Mouse (Mus musculus) layer of hippocampus, adult 9-10 months (tissue): ENCODE measurements around the gene Prss22.

ENCODE experiments used
- DNase-seq: peaks from one replicate; pipeline ENCODE4 v3.0.0; 2022; ENCODE audit warnings: low spot score

The Prss22 gene

DNA sequence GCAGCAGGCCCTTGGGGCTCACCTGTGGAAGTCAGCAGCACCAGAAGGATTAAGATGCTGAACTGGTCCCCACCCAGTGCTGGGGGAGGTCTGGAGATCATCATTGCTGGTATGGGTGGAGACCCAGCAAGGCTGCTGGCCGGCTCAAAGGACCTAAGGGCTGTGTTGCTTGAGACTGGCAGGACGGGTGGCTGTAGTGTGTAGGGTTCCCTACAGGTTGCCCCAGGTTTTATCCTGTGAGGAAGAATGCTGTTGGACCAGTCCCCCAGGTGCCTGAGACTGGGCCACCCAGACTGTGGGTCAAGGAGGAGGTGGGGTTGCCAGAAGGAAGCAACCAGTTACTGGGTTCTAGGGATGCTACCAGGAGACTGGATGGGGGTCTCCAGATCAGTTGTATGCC, at the start of gene Prss22:
TSS of gene Prss22 (minus strand) at position 200 of the 400 bp plus-strand sequence.
- no peak for DNase-seq

GRCm38 (mm10) chr17:24046026-24046425, 48.1 kb upstream of the Prss22 start:
- no peak for DNase-seq

DNA sequence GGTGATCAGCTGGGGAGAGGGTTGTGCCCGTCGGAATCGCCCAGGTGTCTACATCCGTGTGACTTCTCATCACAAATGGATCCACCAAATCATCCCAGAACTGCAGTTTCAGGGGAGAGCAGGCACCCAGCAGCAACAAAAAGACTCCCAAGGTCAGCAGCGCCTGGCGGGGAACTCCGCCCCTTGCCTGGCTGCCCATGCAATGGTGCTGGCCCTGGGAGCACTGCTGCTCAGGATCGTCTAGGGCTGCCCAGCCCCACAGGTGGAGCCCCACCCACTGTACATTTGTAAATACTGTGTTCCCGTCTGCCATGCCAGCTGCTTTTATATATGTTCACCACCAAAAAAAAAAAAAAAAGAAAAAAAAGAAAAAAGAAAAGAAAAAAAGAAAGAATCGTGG, 47.7 kb upstream of the Prss22 start:
- no peak for DNase-seq

GRCm38 (mm10) chr17:24044482-24044881, 46.6 kb upstream of the Prss22 start:
- DNase-seq = no peak

DNA sequence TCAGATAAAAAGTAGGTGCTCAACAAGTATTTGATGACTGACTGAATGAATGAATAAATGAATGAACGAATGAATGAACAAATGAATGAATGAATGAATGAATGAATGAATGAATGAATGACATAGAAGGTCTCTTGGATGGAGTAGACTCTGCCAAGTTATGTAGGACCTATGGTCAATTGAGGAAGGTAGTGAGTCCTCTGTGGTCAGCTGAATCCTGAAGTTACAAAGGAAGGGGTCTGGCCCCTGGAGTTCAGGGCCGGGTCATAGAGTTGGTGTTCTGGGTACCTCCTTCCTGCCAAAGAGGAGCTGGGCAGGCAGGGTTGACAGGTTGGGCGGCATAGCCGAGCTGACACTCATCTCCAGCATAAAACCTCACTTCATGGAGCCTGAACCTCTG, 39.9 kb upstream of the Prss22 start, which contains the start of gene Prss27:
TSS of gene Prss27 (plus strand) at position 301 of the 400 bp plus-strand sequence.
- no peak for DNase-seq

- no peak for DNase-seq
Observed at GRCm38 (mm10) chr17:24037360-24037759, 39.5 kb upstream of the Prss22 start.

GRCm38 (mm10) chr17:24036954-24037353, 39.1 kb upstream of the Prss22 start:
- DNase-seq = no peak

DNA sequence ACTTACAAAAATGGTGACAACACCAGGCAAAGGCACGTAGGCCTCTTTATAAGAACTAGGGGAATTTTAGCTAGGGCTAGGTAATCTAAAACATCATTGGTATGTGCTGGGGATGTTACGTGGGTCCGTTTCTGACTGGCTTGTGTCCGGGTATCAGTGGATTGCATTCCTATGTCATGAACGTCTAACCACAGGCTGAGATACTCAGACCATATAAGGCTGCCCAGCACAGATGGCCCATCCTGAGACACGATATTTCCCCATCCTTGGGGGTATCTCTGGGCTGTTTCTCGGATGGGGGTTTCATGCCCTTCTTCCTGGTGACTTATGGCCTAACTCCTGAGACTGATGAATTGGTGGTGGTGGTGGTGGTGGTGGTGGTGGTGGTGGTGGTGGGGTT, 37.2 kb upstream of the Prss22 start:
- DNase-seq = no peak

- no peak for DNase-seq
Observed at GRCm38 (mm10) chr17:24030551-24030950, 32.7 kb upstream of the Prss22 start.

- no peak for DNase-seq
Observed at GRCm38 (mm10) chr17:24029477-24029876, 31.6 kb upstream of the Prss22 start.

- DNase-seq = no peak
Observed at GRCm38 (mm10) chr17:24021375-24022199, 23.7 kb upstream of the Prss22 start.

GRCm38 (mm10) chr17:24020696-24021095, 22.8 kb upstream of the Prss22 start:
- DNase-seq = no peak

- no peak for DNase-seq
Observed at GRCm38 (mm10) chr17:24015727-24016126, 17.8 kb upstream of the Prss22 start.

GRCm38 (mm10) chr17:24014433-24014965, 16.6 kb upstream of the Prss22 start:
- DNase-seq = no peak

DNA sequence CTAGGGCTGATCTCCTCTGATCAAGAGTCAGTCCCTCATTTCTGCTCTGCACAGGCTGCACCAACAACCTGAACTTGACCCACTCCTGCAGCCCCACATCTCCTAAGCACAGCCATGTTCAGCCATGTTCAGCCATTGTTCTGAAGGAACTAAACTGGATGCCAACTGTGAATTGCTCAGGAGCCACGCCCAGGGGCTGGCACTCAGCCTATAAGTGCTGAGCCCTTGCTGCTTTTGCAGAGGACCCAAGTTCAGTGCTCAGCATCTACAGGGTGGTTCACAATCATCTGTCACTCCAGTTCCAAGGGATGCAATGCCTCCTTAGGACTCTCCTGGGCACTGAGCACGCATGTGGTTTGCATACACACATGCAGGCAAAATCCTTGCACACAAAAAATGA, 15.0 kb upstream of the Prss22 start:
- no peak for DNase-seq

DNA sequence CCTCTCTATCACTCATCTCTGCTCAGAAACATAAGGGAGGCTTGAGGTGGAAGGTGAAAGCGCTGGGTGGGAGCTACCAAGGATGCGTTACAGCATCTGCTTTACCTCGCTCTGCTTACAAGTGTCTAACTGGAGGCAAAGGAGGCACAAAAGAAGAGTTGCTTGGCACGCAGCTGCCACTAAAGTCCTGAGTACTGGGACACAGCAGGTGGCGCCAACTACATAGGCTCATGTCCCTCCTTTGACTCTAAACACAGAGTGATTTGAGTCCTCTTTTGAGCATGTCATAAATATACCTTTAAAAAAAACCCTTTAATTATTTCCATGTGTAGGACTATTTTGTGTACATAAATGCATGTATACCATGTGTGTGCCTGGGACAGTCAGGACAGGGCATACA, 11.7 kb upstream of the Prss22 start:
- no peak for DNase-seq

GRCm38 (mm10) chr17:24008105-24008504, 10.2 kb upstream of the Prss22 start:
- no peak for DNase-seq

DNA sequence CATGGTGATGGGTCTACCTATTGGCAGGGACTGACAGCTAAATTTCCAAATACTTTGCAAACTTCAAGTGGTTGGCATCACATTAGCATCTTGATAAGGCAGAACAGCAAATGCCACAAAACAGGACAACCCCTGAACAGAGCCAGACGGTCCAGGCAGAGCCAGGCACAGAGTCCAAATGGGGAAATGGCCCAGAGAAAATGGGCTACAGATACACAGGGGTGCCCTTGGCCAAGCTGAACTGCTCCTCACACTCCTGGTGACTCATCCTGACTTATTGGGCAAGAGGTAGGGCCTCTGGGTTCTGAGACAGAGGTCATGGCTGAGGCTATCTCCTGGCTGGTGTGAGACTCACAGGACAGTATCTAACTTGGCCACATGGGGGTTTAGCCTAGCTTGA, 9.5 kb upstream of the Prss22 start:
- DNase-seq = no peak

DNA sequence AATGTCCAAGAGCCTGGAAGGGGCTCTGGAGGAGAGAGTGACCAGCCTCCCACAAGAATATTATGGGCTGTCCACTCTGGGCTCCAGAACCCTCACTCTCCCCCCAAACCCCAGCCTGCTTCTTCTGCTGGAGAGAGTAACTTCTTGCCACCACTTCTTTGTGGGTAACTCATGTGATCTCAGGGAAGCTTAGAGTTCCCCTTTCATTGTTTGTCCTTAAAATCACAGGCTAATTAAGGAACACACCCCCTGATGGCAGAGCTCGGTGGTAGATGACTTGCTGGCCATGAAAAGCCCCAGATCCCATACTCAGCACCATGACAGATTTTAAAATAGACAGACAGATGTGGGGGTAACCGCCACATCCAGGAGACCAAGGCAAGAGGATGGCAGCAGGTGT, 9.0 kb upstream of the Prss22 start:
- DNase-seq = no peak

- no peak for DNase-seq
Observed at GRCm38 (mm10) chr17:24005049-24005448, 7.1 kb upstream of the Prss22 start.

- DNase-seq = no peak
Observed at GRCm38 (mm10) chr17:24004071-24004665, 6.3 kb upstream of the Prss22 start.

- DNase-seq = peak; percentile 49
Observed at GRCm38 (mm10) chr17:24000404-24000803, 2.5 kb upstream of the Prss22 start.

DNA sequence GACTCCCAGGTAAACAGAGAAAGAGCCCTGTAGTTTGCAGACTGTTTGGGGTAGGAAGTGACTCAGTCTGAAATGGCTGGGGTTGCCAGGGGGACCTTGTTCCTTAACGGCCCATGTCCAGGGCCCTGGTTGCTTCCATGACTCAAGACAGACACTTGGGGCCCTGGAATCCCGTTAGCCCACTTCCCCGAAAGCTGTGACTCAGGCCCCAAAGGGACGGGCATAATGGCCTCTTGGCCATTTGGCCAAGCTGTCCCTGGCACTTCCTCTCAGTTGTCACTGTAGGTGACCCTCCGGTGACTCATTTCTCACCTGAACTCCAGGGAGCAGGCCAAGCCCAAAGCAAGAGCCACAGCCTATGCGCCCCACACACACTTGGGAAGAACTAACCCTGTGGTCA, 483 bp upstream of the Prss22 start:
- no peak for DNase-seq
